Mouse (Mus musculus): Measurements from ENCODE around the gene Dnah6.

Dnah6 gene

GRCm38 (mm10) chr6:73221189-73221957 is at the start of gene Dnah6:
Gene Dnah6, minus strand, starts transcription at chr6:73221651.
- peak; percentile 74 for DNase-seq (ENCODE audit: low read depth)

GRCm38 (mm10) chr6:73269374-73269773 is 47.9 kb upstream of the Dnah6 start:
- no peak for DNase-seq (ENCODE audit: low read depth)

DNA sequence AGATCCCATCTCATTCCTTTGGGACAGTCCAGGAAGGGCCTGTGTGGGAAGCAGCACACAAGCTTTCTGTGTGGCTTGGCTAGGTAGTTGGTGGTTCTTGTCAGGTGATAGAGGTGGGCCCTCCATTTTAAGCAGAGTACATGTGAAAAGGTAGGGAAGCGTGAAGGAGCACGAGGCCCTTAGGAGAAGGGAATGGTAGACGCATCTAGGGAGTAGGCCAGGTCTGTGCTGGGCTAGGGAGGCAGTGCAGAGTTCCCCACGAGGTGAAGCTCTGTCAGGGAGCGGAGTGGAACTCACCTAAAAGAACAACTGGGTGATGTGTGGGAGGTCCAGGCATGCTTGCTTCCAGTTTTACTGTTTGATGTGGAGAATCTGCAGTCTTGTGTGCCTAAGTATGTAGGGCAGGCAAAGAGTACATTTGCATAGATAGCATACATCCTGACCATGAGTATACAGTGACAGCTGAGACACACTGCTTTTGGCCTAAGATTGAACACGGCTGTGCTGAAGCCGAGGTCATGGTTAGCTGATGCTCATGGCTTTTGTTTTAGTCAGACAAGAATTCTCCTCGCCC is 46.4 kb upstream of the Dnah6 start:
- no peak for DNase-seq (ENCODE audit: low read depth)

GRCm38 (mm10) chr6:73264801-73265200 is 43.4 kb upstream of the Dnah6 start:
- no peak for DNase-seq (ENCODE audit: low read depth)

- DNase-seq (ENCODE audit: low read depth), result no peak
Observed at GRCm38 (mm10) chr6:73260110-73260509, 38.7 kb upstream of the Dnah6 start.

- DNase-seq (ENCODE audit: low read depth), result no peak
Observed at GRCm38 (mm10) chr6:73257068-73257467, 35.6 kb upstream of the Dnah6 start.

- DNase-seq (ENCODE audit: low read depth), result peak; percentile 64
Observed at GRCm38 (mm10) chr6:73254307-73255228, 33.1 kb upstream of the Dnah6 start.

DNA sequence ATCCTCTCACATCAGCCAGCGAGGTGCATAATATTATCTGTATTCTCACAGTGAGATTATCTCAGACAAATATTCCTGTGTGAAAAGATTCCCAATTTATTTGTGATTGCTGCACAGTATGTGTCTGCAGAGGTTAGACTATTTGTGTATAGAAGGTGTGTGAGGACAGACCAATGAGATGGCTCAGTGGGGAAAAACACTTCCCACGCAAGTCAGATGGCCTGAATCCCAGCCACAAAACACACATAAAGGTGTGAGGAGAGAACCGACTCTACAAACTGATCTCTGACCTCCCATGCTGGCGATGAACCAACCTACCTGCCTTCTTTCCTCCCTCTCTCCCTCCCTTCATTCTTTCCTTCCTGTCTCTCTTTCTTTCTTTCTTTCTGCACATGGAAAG is 32.1 kb upstream of the Dnah6 start:
- no peak for DNase-seq (ENCODE audit: low read depth)

DNA sequence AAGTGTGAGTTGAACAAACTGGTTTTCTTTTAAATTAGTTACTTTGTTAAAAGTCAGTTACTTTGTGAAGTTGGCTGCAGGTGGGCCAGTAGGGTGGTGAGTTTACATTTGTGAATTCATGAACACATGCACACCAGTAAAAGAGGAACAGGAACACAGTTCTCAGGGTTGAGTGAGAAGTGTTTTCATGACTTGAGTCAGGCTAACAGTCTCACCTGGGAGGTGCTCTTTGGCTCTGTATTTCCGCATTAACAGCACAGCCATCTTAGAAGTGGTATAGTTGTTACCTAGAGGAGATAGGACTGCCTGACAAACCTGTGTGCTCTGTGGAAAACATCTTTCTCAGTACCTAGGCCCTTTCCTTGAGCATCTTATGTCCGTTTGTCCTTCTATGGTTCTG is 31.6 kb upstream of the Dnah6 start:
- no peak for DNase-seq (ENCODE audit: low read depth)

DNA sequence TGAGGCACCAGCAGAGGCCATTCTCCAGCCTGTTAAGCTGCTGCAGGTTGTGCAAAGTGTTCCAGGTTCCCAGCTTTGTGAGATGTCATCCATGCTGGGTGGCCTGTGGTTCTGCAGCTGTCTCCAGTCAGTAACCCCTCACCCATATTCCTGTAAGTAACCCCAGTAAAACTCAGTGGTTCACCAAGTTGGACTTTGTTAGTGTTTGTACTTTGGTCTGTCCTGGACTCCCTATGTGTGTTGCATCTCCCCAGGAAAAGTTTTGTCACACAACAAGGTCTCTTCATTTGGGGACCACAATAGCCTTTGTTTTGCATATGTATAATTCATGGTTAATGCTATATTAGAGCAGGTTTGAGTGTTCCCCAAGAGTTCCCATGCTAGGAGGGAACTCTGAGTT is 30.9 kb upstream of the Dnah6 start:
- DNase-seq (ENCODE audit: low read depth), result no peak

GRCm38 (mm10) chr6:73251336-73251735 is 29.9 kb upstream of the Dnah6 start:
- DNase-seq (ENCODE audit: low read depth), result no peak

DNA sequence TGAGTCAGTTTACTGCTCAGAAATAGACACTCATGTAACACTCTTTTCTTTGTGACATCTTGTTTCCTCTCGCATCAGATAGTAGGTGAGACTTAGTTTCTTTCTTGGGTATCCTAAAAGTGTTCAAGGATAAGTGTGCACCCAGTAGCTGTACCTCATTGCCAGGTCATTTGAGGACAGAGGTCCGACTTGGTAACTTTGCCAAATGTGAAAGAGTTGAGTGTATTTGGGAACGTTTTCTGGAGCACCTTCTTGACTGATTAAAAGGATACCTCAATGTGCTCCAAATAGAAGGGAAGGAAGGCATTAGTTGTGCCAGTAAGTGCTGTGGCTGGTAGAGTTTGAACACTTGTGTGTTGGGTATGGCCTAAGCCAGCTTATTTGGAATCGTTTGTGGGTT is 28.4 kb upstream of the Dnah6 start:
- no peak for DNase-seq (ENCODE audit: low read depth)

GRCm38 (mm10) chr6:73249049-73249422 is 27.6 kb upstream of the Dnah6 start:
- peak; percentile 42 for DNase-seq (ENCODE audit: low read depth)

GRCm38 (mm10) chr6:73248237-73249048 is 27.0 kb upstream of the Dnah6 start, which contains the start of gene Suclg1:
Gene Suclg1, plus strand, starts transcription at chr6:73248382.
- DNase-seq (ENCODE audit: low read depth), result peak; percentile 95

GRCm38 (mm10) chr6:73247452-73247851 is 26.0 kb upstream of the Dnah6 start:
- DNase-seq (ENCODE audit: low read depth), result peak; percentile 77

DNA sequence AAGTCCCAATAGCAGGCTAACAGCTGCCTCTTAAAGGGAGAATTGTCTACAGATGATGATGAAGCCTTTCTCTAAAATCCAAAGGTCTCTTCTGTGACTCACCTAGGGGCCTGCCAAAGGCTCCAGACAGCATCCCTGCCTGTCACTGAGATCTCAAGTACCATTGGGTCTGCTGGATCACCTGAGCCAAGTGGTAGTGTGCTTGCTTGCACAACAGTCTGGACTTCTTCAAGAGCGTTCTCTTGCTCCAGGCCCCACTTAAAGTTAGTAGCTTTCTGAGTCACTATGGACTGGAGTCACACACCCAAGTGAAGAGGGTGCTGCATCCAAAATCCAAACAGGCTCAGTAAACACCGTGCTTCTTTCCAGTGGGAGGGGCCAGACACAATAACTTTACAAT is 25.4 kb upstream of the Dnah6 start:
- no peak for DNase-seq (ENCODE audit: low read depth)

- DNase-seq (ENCODE audit: low read depth), result no peak
Observed at GRCm38 (mm10) chr6:73235650-73236049, 14.2 kb upstream of the Dnah6 start.

DNA sequence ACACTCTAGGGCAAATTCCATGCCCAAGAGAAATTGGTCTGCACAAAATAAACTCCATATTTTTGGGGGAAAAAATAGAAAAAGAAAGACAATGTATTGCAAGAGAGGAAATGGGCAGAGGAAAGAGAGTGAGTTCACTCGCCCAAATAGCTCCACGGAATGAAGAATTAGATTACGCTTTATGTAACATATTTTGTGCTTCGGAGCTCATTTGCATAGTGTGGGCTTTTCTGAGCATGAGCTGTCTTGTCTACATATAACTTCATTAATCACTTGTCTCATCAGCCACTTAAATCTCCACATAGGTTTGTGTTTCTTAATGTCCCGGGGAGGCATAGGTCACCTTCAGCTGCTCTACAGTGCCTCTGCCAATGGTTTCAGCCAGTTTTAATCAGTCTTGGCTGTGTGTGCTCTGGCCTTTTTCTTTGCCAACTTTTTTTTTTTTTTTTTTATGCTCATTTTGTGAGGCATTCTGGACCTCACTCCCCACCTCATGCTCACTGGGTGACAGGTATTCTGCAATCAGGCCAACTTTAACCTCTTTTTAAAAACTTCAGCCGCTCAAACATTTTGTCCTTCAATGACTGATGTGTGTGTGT is 12.9 kb upstream of the Dnah6 start:
- no peak for DNase-seq (ENCODE audit: low read depth)

- DNase-seq (ENCODE audit: low read depth), result peak; percentile 66
Observed at GRCm38 (mm10) chr6:73233202-73233726, 11.8 kb upstream of the Dnah6 start.

DNA sequence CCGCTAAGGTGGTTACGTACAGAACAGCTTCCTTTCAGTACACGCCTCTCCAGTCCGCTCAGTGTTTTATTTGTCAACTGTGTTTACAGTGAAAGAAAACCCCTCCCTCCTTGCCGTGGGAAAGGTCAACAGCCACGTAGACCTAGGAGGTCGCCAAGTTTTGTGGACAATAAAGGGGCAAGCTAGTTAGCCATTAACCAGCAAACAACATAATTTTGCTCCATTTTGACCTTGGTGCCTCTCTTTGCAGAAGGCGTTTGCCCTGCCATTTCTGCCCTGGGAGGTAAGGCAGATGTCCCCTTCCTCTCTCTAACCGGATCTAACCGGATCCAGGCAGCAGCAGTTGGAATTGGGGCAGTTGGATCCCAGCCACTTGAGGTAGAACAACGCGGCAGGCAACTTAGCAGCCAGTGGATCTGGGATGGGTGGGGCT is 10.7 kb upstream of the Dnah6 start:
- no peak for DNase-seq (ENCODE audit: low read depth)

GRCm38 (mm10) chr6:73228881-73229280 is 7.4 kb upstream of the Dnah6 start:
- no peak for DNase-seq (ENCODE audit: low read depth)
